Mouse (Mus musculus) retina, embryonic 14.5 days (tissue): ENCODE measurements around the gene Myo15.
"Not testable (repeated sequence)": the region's sequence is repeated elsewhere in the genome, so short reads cannot be mapped to it uniquely, and the experiment has no call there.

Experiments used
- DNase-seq: peaks from one replicate; pipeline ENCODE4 v3.0.0-alpha.2; 2015; ENCODE audit warnings: low spot score

The Myo15 gene

DNA sequence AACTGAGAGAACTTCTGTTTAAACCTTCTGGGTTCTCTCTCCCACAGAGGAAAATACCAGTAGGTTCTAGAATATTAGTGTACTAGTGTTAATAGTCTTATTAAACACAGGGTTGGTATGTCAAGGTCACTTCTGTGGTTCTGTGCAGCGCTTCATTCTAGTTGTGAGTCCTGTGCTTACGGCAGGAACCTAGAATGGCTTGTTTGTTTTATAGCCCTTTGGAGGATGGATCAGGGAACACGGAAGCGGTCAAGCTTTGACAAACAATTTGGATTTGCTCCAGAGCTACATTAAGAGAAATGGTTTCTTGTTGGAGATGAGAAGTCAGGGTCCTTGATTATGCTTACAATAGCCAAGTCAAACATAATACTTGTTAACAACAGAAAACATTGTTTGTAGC, 76.3 kb downstream of the Myo15 start:
- DNase-seq: no peak

DNA sequence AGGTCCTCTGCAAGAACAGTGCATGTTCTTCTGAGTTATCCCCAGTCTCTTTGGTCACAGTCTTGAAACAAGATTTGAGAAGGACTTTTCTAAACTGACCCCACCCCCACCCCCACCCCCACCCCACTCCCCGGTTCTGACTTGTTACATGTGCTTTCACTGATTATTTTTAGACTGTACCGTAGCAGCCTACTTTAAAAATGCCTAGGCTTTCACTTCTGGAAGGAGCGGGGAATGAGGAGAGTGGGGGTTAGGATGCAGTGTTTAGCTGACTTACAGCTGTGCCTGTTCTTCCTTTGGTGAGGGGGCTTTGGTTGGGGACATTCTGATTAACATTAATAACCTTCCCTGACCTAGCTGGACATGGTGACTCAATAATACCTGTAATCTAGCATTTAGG, 79.0 kb downstream of the Myo15 start:
- DNase-seq: no peak

DNA sequence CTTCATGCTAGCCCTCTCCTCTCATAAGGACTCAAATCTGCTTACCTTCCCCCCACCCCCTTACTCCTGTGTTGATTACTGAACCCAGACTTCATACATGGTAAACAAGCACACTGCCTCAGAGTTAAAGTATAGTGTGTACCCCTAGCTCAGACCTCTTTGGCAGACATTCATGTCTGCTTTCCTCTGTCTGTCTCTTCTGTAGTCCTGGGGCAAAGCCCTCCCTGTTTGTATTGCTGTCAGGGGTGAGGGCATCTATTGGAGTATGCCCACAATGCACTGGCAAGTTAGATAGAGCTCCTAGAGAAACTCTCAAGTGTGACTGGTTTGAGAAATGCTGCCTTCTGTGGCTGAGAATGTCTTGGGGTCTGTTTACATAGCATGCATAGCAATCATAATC, 84.0 kb downstream of the Myo15 start:
- DNase-seq: no peak

DNA sequence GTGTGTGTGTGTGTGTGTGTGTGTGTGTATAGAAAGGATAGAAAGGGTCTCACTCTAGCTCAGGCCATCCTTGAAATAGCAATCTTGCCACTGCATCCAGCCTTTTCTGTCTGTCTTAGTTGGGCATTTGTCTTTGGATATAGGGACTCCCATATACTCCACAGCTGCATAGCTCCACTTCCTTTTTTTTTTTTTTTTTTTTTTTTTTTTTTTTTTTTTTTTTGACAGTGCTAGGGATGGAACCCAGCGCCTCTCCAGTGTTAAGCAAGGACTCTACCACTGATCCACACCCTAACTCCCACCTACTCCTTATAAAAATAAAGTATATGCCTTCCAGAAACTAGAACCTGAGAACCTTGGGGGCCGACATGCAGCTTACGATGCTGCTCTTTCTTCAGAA, 88.5 kb downstream of the Myo15 start:
- DNase-seq: no peak

DNA sequence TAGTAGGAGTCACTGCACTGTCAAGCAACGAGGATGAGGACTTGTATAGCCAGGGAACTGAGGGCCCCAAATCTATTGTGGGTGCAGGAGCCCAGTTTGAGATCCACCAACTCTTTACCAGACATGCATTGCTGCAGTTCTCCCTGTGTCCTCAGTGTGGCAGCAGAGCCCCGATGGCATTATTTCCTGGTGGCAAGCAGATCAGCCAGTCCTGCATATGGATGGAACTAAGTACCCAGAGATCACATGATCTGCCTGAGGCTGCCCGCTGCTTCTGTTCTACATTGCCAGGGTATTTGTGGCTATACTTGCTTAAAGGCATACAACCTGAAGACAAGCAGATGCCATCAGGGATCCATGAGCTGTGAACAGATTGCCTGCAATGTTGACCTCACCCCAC, 90.2 kb downstream of the Myo15 start:
- peak; percentile 78 for DNase-seq

DNA sequence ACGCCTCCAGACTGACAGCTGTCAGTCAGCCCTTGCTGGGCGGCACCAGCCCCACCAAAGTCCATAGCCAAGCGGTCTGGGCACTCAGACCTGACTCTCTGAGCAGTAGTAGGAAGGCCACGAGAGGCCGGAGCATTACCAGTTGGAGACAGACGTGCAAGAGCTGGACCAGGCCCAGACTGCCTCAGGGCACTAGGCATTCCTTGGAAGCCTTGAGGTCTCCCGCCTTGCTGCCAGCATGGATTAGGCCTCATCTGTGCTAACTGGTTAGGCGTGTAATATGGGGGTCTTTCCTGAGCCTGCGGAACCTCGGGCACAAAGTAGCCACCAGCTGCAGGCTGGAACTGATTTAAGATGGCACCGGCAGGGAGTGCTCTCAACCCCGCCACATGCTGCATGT, 104.9 kb downstream of the Myo15 start:
- not testable (repeated sequence) for DNase-seq
